Mouse (Mus musculus) CD4-positive naive resting alpha-beta T cell, adult 57 days (primary cell): Measurements from ENCODE around the gene Ssu72. TPM values are rescaled to one million over a fixed set of nuclear protein-coding genes. Genes with fewer than 3 reads are reported as not detected.

Experiments
- total RNA-seq: library from RNA; stranded (reverse); gene quantifications from one replicate; pipeline ENCODE4 v1.2.4, GENCODE M21; 2023

Ssu72 gene
- 79.3 TPM for total RNA-seq

GRCm38 (mm10) chr4:155704721-155705591, at the start of gene Ssu72:
Gene Ssu72 (plus strand): TSS chr4:155704800.

DNA sequence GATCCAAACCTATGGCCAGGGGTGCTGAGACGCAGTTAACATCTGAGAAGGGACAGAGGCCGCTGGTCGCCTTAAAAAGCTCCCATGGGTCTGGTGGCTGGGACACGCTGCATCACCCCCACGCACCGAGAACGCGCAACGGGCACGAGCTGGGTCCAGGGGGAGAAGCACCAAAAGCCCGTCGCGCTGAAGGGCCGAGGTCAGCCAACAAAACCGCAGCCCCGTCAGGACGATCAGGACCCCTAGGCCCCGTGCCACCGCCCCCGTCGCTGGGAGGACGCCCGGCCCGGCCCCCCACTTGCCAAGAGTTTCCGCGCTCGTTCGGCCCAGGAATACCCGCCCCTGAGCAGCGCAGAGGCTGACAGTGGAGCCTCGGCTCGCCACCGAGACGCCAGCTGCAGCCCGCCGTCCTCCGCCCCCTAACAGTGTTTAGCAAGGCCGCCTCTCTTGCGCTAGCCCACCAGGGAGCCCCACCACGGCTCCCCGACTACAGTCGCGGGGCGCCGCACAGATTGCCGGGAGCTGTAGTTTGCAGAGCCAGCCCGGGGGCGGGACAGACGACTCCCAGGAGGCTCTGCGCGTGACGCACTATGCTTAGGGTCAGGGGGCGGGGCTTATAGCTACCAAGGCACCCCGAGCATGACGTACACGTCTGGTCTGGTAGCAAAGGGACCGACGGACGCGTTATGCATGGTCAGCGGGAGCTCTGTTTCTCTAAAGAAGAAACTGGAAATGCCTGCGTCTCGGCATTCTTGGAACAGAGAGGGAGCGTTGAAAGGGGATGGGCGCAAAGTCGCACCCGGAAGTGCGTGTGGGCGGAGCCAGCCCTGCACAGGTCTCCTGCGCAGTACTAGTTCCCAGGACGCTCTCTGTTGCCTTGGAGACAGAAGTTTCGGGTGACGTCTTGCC, 35.7 kb upstream of the Ssu72 start, which contains the start of gene Mib2:
TSS of gene Mib2 (minus strand) at position 510 of the 909 bp plus-strand sequence.

DNA sequence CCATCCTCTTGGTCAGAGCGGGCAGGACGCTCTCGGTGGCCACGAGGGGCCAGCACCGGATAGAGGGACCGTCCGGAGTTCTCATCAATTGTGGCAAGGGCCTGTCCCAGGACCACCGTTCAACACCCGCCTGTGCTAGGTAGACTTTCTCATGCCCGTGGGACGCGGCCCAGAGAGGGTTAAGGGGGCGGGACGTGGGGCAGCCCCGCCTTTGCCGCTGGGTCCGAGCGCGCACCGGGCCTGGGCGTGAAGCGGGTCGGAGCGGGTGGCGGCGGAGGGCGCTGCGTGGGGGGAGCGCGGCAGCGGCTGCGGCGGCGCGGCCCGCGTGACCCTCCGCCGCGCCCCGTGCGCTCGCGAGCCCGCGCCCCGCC, 10.5 kb upstream of the Ssu72 start, which contains the start of gene Fndc10:
TSS of gene Fndc10 (plus strand) at position 232 of the 371 bp plus-strand sequence.

DNA sequence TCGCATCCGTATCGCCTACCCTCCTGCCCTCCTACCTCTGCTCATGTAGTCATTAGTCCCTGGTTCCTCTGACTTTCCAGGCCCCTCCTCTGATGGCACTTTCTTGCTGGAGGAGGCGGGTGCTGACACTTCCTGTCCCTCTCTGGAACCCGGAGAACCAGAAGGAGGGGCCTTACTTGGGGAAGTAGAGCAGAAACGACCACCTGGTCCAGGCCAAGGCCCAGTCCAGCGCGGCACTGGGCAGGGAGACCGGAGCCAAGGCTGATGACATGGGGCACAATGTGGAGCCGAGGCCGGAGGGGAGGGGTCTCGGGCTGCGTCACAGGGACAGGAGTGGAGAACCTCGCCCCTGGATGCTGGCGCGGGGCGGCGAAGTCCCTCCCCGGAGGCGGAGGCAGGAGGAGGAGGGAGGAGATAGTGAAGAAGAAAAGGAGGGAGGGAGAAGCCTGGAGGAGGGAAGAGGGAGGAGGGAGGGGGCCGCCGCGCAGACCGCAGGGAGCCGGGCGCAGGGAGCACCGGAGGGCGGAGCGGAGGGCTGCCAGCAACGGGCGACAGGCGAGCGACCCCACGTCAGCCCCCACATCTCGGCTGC, 29.8 kb downstream of the Ssu72 start, which contains the start of gene Tmem240:
TSS of gene Tmem240 (plus strand) at position 451 of the 592 bp plus-strand sequence.

GRCm38 (mm10) chr4:155760613-155761355, 56.2 kb downstream of the Ssu72 start, which contains the start of gene Atad3a:
Gene Atad3a (minus strand): TSS chr4:155761093.

DNA sequence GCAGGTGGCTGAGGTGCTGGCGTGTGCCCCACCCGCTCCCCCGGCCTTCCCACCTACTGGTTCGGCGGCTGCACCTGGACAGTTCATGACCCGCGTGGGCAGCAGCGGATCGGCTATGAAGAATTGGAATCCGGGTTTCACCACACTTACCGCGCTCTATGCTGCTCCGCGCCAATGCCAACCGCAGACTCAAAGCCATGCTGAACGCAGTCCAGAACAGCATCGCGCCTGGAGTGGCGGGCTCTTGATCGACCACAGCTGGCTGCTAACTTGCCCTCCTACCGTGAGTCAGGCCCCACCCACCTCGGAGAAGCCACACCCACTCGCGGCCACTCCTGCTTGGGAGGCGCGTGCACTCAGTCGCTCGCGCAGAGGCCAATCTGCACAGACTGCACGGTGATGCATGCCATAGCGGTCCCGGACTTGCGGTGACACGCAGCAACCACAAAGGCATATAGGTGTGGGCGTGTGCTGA, 69.7 kb downstream of the Ssu72 start, which contains the start of gene Vwa1:
TSS of gene Vwa1 (minus strand) at position 419 of the 475 bp plus-strand sequence.

Other genes with a start within 250 kb of the Ssu72 start
- gene Tmem52, start 235.7 kb upstream of the Ssu72 start, total RNA-seq = not detected
- gene Gnb1, start 213.4 kb upstream of the Ssu72 start, total RNA-seq = 256 TPM
- gene Nadk, start 142.4 kb upstream of the Ssu72 start, total RNA-seq = 54.8 TPM
- gene Slc35e2, start 103.4 kb upstream of the Ssu72 start, total RNA-seq = 32.4 TPM
- 164 TPM for gene Cdk11b, start 79.9 kb upstream of the Ssu72 start, total RNA-seq
- not detected for gene Gm10563, start 59.4 kb upstream of the Ssu72 start, total RNA-seq
- 0.71 TPM for gene Mmp23, start 51.4 kb upstream of the Ssu72 start, total RNA-seq
- 47.1 TPM for gene Mib2, start 35.6 kb upstream of the Ssu72 start, total RNA-seq
- gene Fndc10, start 10.5 kb upstream of the Ssu72 start, total RNA-seq = 10.1 TPM
- gene Tmem240, start 30.0 kb downstream of the Ssu72 start, total RNA-seq = 1.0 TPM
- 54.1 TPM for gene Atad3a, start 56.3 kb downstream of the Ssu72 start, total RNA-seq
- not detected for gene Vwa1, start 69.9 kb downstream of the Ssu72 start, total RNA-seq
- gene Tmem88b, start 81.1 kb downstream of the Ssu72 start, total RNA-seq = not detected
- not detected for gene Ankrd65, start 85.6 kb downstream of the Ssu72 start, total RNA-seq
- gene Mrpl20, start 98.1 kb downstream of the Ssu72 start, total RNA-seq = 39.3 TPM
- gene Ccnl2, start 107.7 kb downstream of the Ssu72 start, total RNA-seq = 235 TPM
- gene Aurkaip1, start 126.5 kb downstream of the Ssu72 start, total RNA-seq = 99.7 TPM
- gene Mxra8, start 134.9 kb downstream of the Ssu72 start, total RNA-seq = 8.3 TPM
- 78.7 TPM for gene Dvl1, start 142.6 kb downstream of the Ssu72 start, total RNA-seq
- 1.6 TPM for gene Tas1r3, start 158.6 kb downstream of the Ssu72 start, total RNA-seq
- 11.3 TPM for gene Cptp, start 164.6 kb downstream of the Ssu72 start, total RNA-seq
- 68.1 TPM for gene Ints11, start 164.7 kb downstream of the Ssu72 start, total RNA-seq
- gene Pusl1, start 187.0 kb downstream of the Ssu72 start, total RNA-seq = 35.7 TPM
- gene Acap3, start 187.0 kb downstream of the Ssu72 start, total RNA-seq = 61.9 TPM
- gene Ube2j2, start 239.0 kb downstream of the Ssu72 start, total RNA-seq = 130 TPM